Mouse (Mus musculus): ENCODE data around the gene Mgme1. TPM values are rescaled to one million over a fixed set of nuclear protein-coding genes. Genes with fewer than 3 reads are reported as not detected.

Mgme1 gene
- polyA plus RNA-seq, 1 experiment from 2014 or later: 22.0 TPM

GRCm38 (mm10) chr2:144238341-144238740, 32.1 kb upstream of the Mgme1 start:
- Histone ChIP-seq H3K9ac (no peak overlapping the region), H3K36me3 (no peaks in the 10 kb centered on the region), H3K9me3 (replicated peaks) (no peaks in the 10 kb centered on the region), H3K4me1 (replicated peaks) (no peaks in the 10 kb centered on the region; the same call in 1 of the 2 replicates), H3K4me2 (no peak overlapping the region), H3K27me3 (no peaks in the 10 kb centered on the region), H3K27ac (no peak overlapping the region), H3K4me3 (no peak overlapping the region)
- ATAC-seq (replicated peaks; ENCODE audit: insufficient number of reproducible peaks, insufficient read depth, low FRiP score, low read depth): 0 out of 2 replicates have a peak, but pooled peaks have one; percentile 31
- 59% methylated on average over 6 of the region's 6 CpGs for WGBS

- H3K9me3 ChIP-seq (replicated peaks): no peaks in the 10 kb centered on the region
- no peak overlapping the region for H3K4me3 ChIP-seq
- no peak overlapping the region for H3K27ac ChIP-seq
- H3K4me2 ChIP-seq: no peak overlapping the region
- no peaks in the 10 kb centered on the region for H3K27me3 ChIP-seq
- H3K9ac ChIP-seq: no peak overlapping the region
- ATAC-seq (replicated peaks; ENCODE audit: insufficient number of reproducible peaks, insufficient read depth, low FRiP score, low read depth): no peak
- no peaks in the 10 kb centered on the region for H3K36me3 ChIP-seq
- WGBS: 49% methylated on average over 2 of the region's 2 CpGs
- H3K4me1 ChIP-seq (replicated peaks): no peaks in the 10 kb centered on the region; the same call in 1 of the 2 replicates
These were observed 31.1 kb upstream of the Mgme1 start for GRCm38 (mm10) chr2:144239318-144239717.

GRCm38 (mm10) chr2:144240095-144240899, 30.2 kb upstream of the Mgme1 start:
- no peaks in the 10 kb centered on the region; the same call in 1 of the 2 replicates for H3K4me1 ChIP-seq (replicated peaks)
- ATAC-seq (replicated peaks; ENCODE audit: insufficient number of reproducible peaks, insufficient read depth, low FRiP score, low read depth): no peak
- H3K9ac ChIP-seq: no peak overlapping the region
- no peak overlapping the region for H3K27ac ChIP-seq
- WGBS: 80% methylated on average over 3 of the region's 3 CpGs
- H3K27me3 ChIP-seq: no peaks in the 10 kb centered on the region
- H3K4me2 ChIP-seq: no peak overlapping the region
- no peak overlapping the region for H3K4me3 ChIP-seq
- no peaks in the 10 kb centered on the region for H3K9me3 ChIP-seq (replicated peaks)
- H3K36me3 ChIP-seq: no peaks in the 10 kb centered on the region

GRCm38 (mm10) chr2:144245464-144245863, 25.0 kb upstream of the Mgme1 start:
- peaks cover 14% of the 10 kb centered on the region for H3K4me1 ChIP-seq (replicated peaks)
- peaks cover 13% of the 10 kb centered on the region for H3K36me3 ChIP-seq
- no peaks in the 10 kb centered on the region for H3K9me3 ChIP-seq (replicated peaks)
- 66% methylated on average over 7 of the region's 7 CpGs for WGBS
- no peaks in the 10 kb centered on the region for H3K27me3 ChIP-seq
- ATAC-seq (replicated peaks; ENCODE audit: insufficient number of reproducible peaks, insufficient read depth, low FRiP score, low read depth): no peak
- 0 out of 2 replicates have a peak overlapping the region, but pooled peaks have one; percentile 18 for H3K27ac ChIP-seq
- H3K4me2 ChIP-seq: no peak overlapping the region
- H3K4me3 ChIP-seq: no peak overlapping the region
- no peak overlapping the region for H3K9ac ChIP-seq

GRCm38 (mm10) chr2:144246270-144246669, 24.2 kb upstream of the Mgme1 start:
- H3K27ac ChIP-seq: no peak overlapping the region
- no peaks in the 10 kb centered on the region for H3K9me3 ChIP-seq (replicated peaks)
- H3K36me3 ChIP-seq: peaks cover 20% of the 10 kb centered on the region
- WGBS: 47% methylated on average over 2 of the region's 2 CpGs
- H3K27me3 ChIP-seq: no peaks in the 10 kb centered on the region
- no peak overlapping the region for H3K9ac ChIP-seq
- H3K4me2 ChIP-seq: no peak overlapping the region
- no peak for ATAC-seq (replicated peaks; ENCODE audit: insufficient number of reproducible peaks, insufficient read depth, low FRiP score, low read depth)
- H3K4me1 ChIP-seq (replicated peaks): peaks cover 14% of the 10 kb centered on the region
- H3K4me3 ChIP-seq: no peak overlapping the region

- no peaks in the 10 kb centered on the region for H3K27me3 ChIP-seq
- peak overlapping the region; percentile 6; the same call in 1 of the 2 replicates for H3K27ac ChIP-seq
- no peaks in the 10 kb centered on the region for H3K9me3 ChIP-seq (replicated peaks)
- 38% methylated on average over 5 of the region's 5 CpGs for WGBS
- peaks cover 31% of the 10 kb centered on the region for H3K36me3 ChIP-seq
- no peak overlapping the region for H3K9ac ChIP-seq
- H3K4me3 ChIP-seq: no peak overlapping the region
- no peak overlapping the region for H3K4me2 ChIP-seq
- peaks cover 14% of the 10 kb centered on the region for H3K4me1 ChIP-seq (replicated peaks)
- ATAC-seq (replicated peaks; ENCODE audit: insufficient number of reproducible peaks, insufficient read depth, low FRiP score, low read depth): no peak; the same call in 1 of the 2 replicates
These were observed 23.0 kb upstream of the Mgme1 start for GRCm38 (mm10) chr2:144247337-144247978.

GRCm38 (mm10) chr2:144248613-144249376, 21.7 kb upstream of the Mgme1 start:
- Histone ChIP-seq H3K9me3 (replicated peaks) (no peaks in the 10 kb centered on the region), H3K9ac (no peak overlapping the region), H3K4me2 (no peak overlapping the region), H3K27ac (no peak overlapping the region), H3K27me3 (no peaks in the 10 kb centered on the region), H3K36me3 (peaks cover 44% of the 10 kb centered on the region), H3K4me1 (replicated peaks) (peaks cover 14% of the 10 kb centered on the region), H3K4me3 (no peak overlapping the region)
- 43% methylated on average over 4 of the region's 4 CpGs for WGBS
- ATAC-seq (replicated peaks; ENCODE audit: insufficient number of reproducible peaks, insufficient read depth, low FRiP score, low read depth): no peak

- Histone ChIP-seq H3K4me1 (replicated peaks) (peaks cover 14% of the 10 kb centered on the region), H3K36me3 (peaks cover 57% of the 10 kb centered on the region), H3K4me2 (no peak overlapping the region), H3K4me3 (no peak overlapping the region), H3K27me3 (no peaks in the 10 kb centered on the region), H3K27ac (no peak overlapping the region), H3K9me3 (replicated peaks) (no peaks in the 10 kb centered on the region), H3K9ac (no peak overlapping the region)
- no peak for ATAC-seq (replicated peaks; ENCODE audit: insufficient number of reproducible peaks, insufficient read depth, low FRiP score, low read depth)
These were observed 20.4 kb upstream of the Mgme1 start for GRCm38 (mm10) chr2:144250111-144250510.

GRCm38 (mm10) chr2:144262837-144263236, 7.6 kb upstream of the Mgme1 start:
- H3K27ac ChIP-seq: no peak overlapping the region
- H3K4me1 ChIP-seq (replicated peaks): peaks cover 34% of the 10 kb centered on the region
- no peak overlapping the region for H3K4me3 ChIP-seq
- H3K4me2 ChIP-seq: no peak overlapping the region
- H3K9me3 ChIP-seq (replicated peaks): no peaks in the 10 kb centered on the region
- no peak overlapping the region for H3K9ac ChIP-seq
- WGBS: 93% methylated on average over 2 of the region's 2 CpGs
- no peak for ATAC-seq (replicated peaks; ENCODE audit: insufficient number of reproducible peaks, insufficient read depth, low FRiP score, low read depth)
- H3K27me3 ChIP-seq: no peaks in the 10 kb centered on the region
- peaks cover 36% of the 10 kb centered on the region for H3K36me3 ChIP-seq

- no peak for ATAC-seq (replicated peaks; ENCODE audit: insufficient number of reproducible peaks, insufficient read depth, low FRiP score, low read depth)
- H3K27ac ChIP-seq: no peak overlapping the region
- no peak overlapping the region for H3K9ac ChIP-seq
- 55% methylated on average over 5 of the region's 5 CpGs for WGBS
- H3K9me3 ChIP-seq (replicated peaks): no peaks in the 10 kb centered on the region
- no peak overlapping the region for H3K4me3 ChIP-seq
- peaks cover 49% of the 10 kb centered on the region for H3K4me1 ChIP-seq (replicated peaks)
- H3K27me3 ChIP-seq: no peaks in the 10 kb centered on the region
- no peak overlapping the region for H3K4me2 ChIP-seq
- H3K36me3 ChIP-seq: peaks cover 19% of the 10 kb centered on the region
These were observed 5.9 kb upstream of the Mgme1 start for GRCm38 (mm10) chr2:144264398-144265119.

- peaks cover 49% of the 10 kb centered on the region for H3K4me1 ChIP-seq (replicated peaks)
- H3K27me3 ChIP-seq: no peaks in the 10 kb centered on the region
- no peak for ATAC-seq (replicated peaks; ENCODE audit: insufficient number of reproducible peaks, insufficient read depth, low FRiP score, low read depth)
- no peak overlapping the region for H3K4me3 ChIP-seq
- no peak overlapping the region for H3K27ac ChIP-seq
- no peak overlapping the region for H3K9ac ChIP-seq
- H3K9me3 ChIP-seq (replicated peaks): no peaks in the 10 kb centered on the region
- peaks cover 18% of the 10 kb centered on the region for H3K36me3 ChIP-seq
- H3K4me2 ChIP-seq: no peak overlapping the region
- 62% methylated on average over 3 of the region's 3 CpGs for WGBS
These were observed 5.4 kb upstream of the Mgme1 start for GRCm38 (mm10) chr2:144265120-144265488.
